25 mouse cellular contexts compared by ENCODE assay signal in genomic region chr16:23631531-23631930, GRCm38 (mm10).
"Had no signal": no experiment of that assay in that cellular context is flagged by ENCODE, and none has a peak within 500 bp of the region (broad histone marks: within the 10 kb centered on the region; RNA-seq: fewer than 3 reads in every experiment).

No protein-coding gene starts in this region.

- H3K4me3 ChIP-seq: embryonic facial prominence, embryonic 10.5 days; embryonic facial prominence, embryonic 12.5 days; embryonic facial prominence, embryonic 13.5 days; embryonic facial prominence, embryonic 15.5 days; erythroblast, embryonic 14.5 days; forebrain, embryonic 10.5 days; forebrain, embryonic 12.5 days; forebrain, embryonic 13.5 days; forebrain, embryonic 15.5 days; gastrocnemius, adult 2 months; heart, adult 2 months; heart, embryonic 10.5 days had no signal

- H3K4me1 ChIP-seq: embryonic facial prominence, embryonic 10.5 days; embryonic facial prominence, embryonic 12.5 days; embryonic facial prominence, embryonic 13.5 days; embryonic facial prominence, embryonic 15.5 days; forebrain, embryonic 10.5 days; forebrain, embryonic 12.5 days; forebrain, embryonic 13.5 days; forebrain, embryonic 15.5 days; heart, embryonic 10.5 days had no signal

- H3K27ac ChIP-seq: embryonic facial prominence, embryonic 10.5 days; embryonic facial prominence, embryonic 12.5 days; embryonic facial prominence, embryonic 13.5 days; embryonic facial prominence, embryonic 15.5 days; forebrain, embryonic 10.5 days; forebrain, embryonic 12.5 days; forebrain, embryonic 13.5 days; forebrain, embryonic 15.5 days; gastrocnemius, adult 2 months; heart, adult 2 months; heart, embryonic 10.5 days had no signal

- DNase-seq: cerebellum, adult 9-10 months; cerebellum, adult 9-11 months; cerebellum, postnatal 10 days; cerebellum, postnatal 14 days; cerebellum, postnatal 25 days; cerebellum, postnatal 36 days; embryo, embryonic 11 days; forebrain, postnatal 0 days; gastrocnemius, adult 2 months; gastrocnemius, postnatal 10 days; gastrocnemius, postnatal 14 days; gastrocnemius, postnatal 25 days; gastrocnemius, postnatal 36 days; heart, adult 18-20 months; heart, adult 2 months had no signal
